Mouse (Mus musculus): ENCODE measurements around the gene Ttc29. TPM values are rescaled to one million over a fixed set of nuclear protein-coding genes. Genes with fewer than 3 reads are reported as not detected.
A peak's percentile ranks its signal among the peaks of the same experiment; 100 is the strongest.

The Ttc29 gene
- polyA plus RNA-seq, 1 experiment from 2014 or later: 0.68 TPM

DNA sequence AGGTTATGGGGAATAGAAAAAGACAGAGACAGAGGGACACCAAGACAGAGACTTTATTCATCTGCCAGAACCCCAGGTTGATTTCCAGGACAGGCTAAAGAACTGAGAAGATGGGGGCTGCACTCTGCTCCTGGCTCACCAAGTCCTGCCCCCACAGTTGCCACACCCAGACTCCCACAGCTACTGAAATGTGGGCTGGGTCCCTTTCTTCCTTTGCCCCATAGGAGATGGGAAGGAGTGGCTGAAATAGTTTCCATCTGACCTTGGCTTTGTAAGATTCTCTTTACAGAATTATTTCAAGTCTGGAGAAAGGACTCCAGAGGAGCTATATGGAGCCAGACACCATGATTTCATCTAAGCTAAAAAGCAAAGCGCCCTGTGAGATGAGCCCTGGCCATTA, 219.4 kb downstream of the Ttc29 start:
- Histone ChIP-seq H3K9ac (ENCODE audit: low read depth, low read length) (no peak overlapping the region), H3K27ac (ENCODE audit: low read depth, low read length) (no peak overlapping the region), H3K9me3 (ENCODE audit: control insufficient read depth, low read length) (no peaks in the 10 kb centered on the region), H3K4me1 (replicated peaks; ENCODE audit: control insufficient read depth, insufficient read depth, low read length) (peaks cover 7% of the 10 kb centered on the region), H3K4me2 (replicated peaks; ENCODE audit: low read depth, low read length) (0 out of 2 replicates have a peak overlapping the region, but pooled peaks have one; percentile 2), H3K4me3 (ENCODE audit: low read depth, low read length) (no peak overlapping the region), H3K36me3 (ENCODE audit: control insufficient read depth, insufficient read depth, low read length) (no peaks in the 10 kb centered on the region), H3K27me3 (ENCODE audit: control insufficient read depth, insufficient read depth, low read length) (peaks cover 72% of the 10 kb centered on the region)
- DNase-seq (ENCODE audit: low spot score) (no peak), ATAC-seq (ENCODE audit: low FRiP score) (no peak)
- WGBS: 18% methylated on average over 1 of the region's 1 CpGs

DNA sequence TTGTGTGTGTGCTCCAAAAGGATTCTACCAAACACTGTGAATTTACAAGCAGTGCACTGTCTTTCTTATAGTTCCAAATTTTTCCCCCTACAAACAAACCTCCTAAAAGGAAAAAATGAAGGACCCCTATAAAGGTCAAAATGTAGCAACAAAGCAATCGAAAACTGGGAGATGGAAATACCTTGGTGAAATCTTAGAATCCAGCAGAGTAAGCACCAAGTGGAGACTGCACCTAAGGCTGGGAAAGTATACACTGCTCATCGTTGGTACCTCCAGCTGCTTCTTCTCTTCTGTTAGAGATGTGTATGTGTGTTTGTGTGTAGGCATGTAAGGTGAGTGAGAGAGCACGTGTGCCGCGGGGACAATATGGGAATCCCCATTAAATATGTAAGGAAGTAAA, 220.2 kb downstream of the Ttc29 start:
- WGBS: 26% methylated on average over 5 of the region's 5 CpGs
- DNase-seq (ENCODE audit: low spot score): peak; percentile 39
- peak overlapping the region; percentile 3; the same call in 1 of the 2 replicates for H3K4me3 ChIP-seq (ENCODE audit: low read depth, low read length)

DNA sequence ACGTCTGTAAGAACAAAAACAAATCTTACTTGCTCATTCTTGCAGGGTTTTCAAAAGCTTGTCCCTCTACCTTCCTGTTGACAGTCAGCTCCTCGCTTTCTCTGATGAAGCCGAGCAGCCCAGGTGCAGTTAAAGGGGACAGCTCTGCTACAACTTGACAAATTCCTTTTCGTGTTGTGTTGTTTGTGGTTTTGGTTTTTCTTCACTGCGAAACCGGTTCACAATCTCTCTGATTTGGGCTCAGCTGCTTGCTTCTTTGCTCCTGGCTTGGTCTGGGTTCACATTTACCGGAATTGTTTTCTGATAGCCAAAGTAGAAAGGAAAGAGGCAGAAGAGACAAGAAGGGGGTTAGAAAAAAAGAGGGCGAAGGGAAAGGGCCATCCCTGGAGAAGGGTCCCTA, 221.2 kb downstream of the Ttc29 start:
- Histone ChIP-seq H3K36me3 (ENCODE audit: control insufficient read depth, insufficient read depth, low read length) (no peaks in the 10 kb centered on the region), H3K27me3 (ENCODE audit: control insufficient read depth, insufficient read depth, low read length) (peaks cover 81% of the 10 kb centered on the region), H3K9ac (ENCODE audit: low read depth, low read length) (no peak overlapping the region), H3K4me3 (ENCODE audit: low read depth, low read length) (peak overlapping the region; percentile 42), H3K9me3 (ENCODE audit: control insufficient read depth, low read length) (no peaks in the 10 kb centered on the region), H3K4me1 (replicated peaks; ENCODE audit: control insufficient read depth, insufficient read depth, low read length) (peaks cover 8% of the 10 kb centered on the region; the same call in 1 of the 2 replicates), H3K4me2 (replicated peaks; ENCODE audit: low read depth, low read length) (no peak overlapping the region), H3K27ac (ENCODE audit: low read depth, low read length) (no peak overlapping the region)
- WGBS: 2% methylated on average over 8 of the region's 8 CpGs
- peak; percentile 49 for DNase-seq (ENCODE audit: low spot score)
- no peak for ATAC-seq (ENCODE audit: low FRiP score)

More for the DNA sequence above, 220.2 kb downstream of the Ttc29 start:
- no peak for ATAC-seq (ENCODE audit: low FRiP score)
- Histone ChIP-seq H3K4me1 (replicated peaks; ENCODE audit: control insufficient read depth, insufficient read depth, low read length) (peaks cover 7% of the 10 kb centered on the region; the same call in 1 of the 2 replicates), H3K9me3 (ENCODE audit: control insufficient read depth, low read length) (no peaks in the 10 kb centered on the region), H3K9ac (ENCODE audit: low read depth, low read length) (no peak overlapping the region), H3K36me3 (ENCODE audit: control insufficient read depth, insufficient read depth, low read length) (no peaks in the 10 kb centered on the region), H3K27ac (ENCODE audit: low read depth, low read length) (no peak overlapping the region), H3K4me2 (replicated peaks; ENCODE audit: low read depth, low read length) (no peak overlapping the region), H3K27me3 (ENCODE audit: control insufficient read depth, insufficient read depth, low read length) (peaks cover 76% of the 10 kb centered on the region)

DNA sequence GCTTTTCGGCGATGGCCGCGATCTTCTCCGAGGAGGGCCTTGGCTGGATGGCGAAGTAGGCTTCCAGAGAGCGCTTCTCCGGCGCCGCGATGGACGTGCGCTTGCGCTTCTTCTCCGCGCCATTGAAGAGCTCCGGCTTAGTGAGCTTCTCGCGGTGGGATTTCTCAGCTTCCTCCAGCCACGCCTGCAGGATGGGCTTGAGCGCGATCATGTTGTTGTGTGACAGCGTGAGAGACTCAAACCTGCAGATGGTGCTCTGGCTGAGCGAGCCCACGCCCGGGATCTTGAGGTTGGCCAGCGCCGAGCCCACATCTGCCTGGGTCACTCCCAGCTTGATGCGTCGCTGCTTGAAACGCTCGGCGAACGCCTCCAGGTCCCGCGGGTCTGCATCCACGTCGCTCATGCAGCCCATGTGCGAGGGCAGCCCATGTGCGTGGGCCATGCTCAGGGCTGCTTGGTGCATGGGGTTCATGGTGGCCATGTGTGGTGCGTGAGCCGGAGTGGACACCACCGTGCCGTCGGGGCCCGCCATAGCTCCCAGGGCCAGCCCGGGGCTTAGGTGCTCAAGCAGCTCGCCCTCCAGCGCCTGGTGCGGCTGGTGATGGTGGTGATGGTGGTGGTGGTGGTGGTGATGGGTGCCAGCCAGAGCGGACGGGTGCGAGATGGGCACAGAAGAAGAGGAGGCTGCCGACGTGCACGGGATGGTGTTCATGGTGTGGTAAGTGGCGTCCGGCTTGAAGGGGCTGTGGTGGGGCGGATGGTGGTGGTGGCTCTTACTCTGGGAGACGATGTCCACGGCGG, 221.9 kb downstream of the Ttc29 start:
- Histone ChIP-seq H3K9ac (ENCODE audit: low read depth, low read length) (peak overlapping the region; percentile 3; the same call in 1 of the 2 replicates), H3K4me2 (replicated peaks; ENCODE audit: low read depth, low read length) (peak overlapping the region; percentile 76), H3K4me1 (replicated peaks; ENCODE audit: control insufficient read depth, insufficient read depth, low read length) (peaks cover 8% of the 10 kb centered on the region; the same call in 1 of the 2 replicates), H3K9me3 (ENCODE audit: control insufficient read depth, low read length) (no peaks in the 10 kb centered on the region), H3K27me3 (ENCODE audit: control insufficient read depth, insufficient read depth, low read length) (peaks cover 77% of the 10 kb centered on the region), H3K4me3 (ENCODE audit: low read depth, low read length) (peak overlapping the region; percentile 42), H3K27ac (ENCODE audit: low read depth, low read length) (peak overlapping the region; percentile 60), H3K36me3 (ENCODE audit: control insufficient read depth, insufficient read depth, low read length) (no peaks in the 10 kb centered on the region)
- ATAC-seq (ENCODE audit: low FRiP score) (no peak), DNase-seq (ENCODE audit: low spot score) (peak; percentile 67)
- WGBS: under 1% methylated on average over 62 of the region's 62 CpGs

DNA sequence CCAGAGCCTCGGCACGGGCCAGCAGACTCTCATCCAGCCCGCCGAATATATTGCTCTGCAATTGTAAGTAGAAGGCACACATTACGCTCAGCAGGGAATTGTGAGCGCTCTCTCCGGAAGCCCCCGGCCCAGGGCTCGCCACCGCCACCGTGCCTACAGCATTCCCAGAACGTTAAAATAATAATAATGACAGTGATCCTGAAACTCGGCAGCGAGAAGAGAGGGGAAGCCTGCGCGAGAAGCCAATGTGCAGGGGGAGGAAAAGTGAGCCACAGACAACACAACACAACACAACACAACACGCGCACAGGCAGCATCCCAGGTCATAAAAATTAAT, 222.5 kb downstream of the Ttc29 start:
- Histone ChIP-seq H3K27ac (ENCODE audit: low read depth, low read length) (peak overlapping the region; percentile 60), H3K9ac (ENCODE audit: low read depth, low read length) (peak overlapping the region; percentile 3; the same call in 1 of the 2 replicates), H3K4me2 (replicated peaks; ENCODE audit: low read depth, low read length) (peak overlapping the region; percentile 76), H3K9me3 (ENCODE audit: control insufficient read depth, low read length) (no peaks in the 10 kb centered on the region), H3K4me1 (replicated peaks; ENCODE audit: control insufficient read depth, insufficient read depth, low read length) (peaks cover 8% of the 10 kb centered on the region; the same call in 1 of the 2 replicates), H3K36me3 (ENCODE audit: control insufficient read depth, insufficient read depth, low read length) (no peaks in the 10 kb centered on the region), H3K27me3 (ENCODE audit: control insufficient read depth, insufficient read depth, low read length) (peaks cover 79% of the 10 kb centered on the region), H3K4me3 (ENCODE audit: low read depth, low read length) (peak overlapping the region; percentile 42)
- under 1% methylated on average over 18 of the region's 18 CpGs for WGBS
- no peak for ATAC-seq (ENCODE audit: low FRiP score)
- no peak for DNase-seq (ENCODE audit: low spot score)

DNA sequence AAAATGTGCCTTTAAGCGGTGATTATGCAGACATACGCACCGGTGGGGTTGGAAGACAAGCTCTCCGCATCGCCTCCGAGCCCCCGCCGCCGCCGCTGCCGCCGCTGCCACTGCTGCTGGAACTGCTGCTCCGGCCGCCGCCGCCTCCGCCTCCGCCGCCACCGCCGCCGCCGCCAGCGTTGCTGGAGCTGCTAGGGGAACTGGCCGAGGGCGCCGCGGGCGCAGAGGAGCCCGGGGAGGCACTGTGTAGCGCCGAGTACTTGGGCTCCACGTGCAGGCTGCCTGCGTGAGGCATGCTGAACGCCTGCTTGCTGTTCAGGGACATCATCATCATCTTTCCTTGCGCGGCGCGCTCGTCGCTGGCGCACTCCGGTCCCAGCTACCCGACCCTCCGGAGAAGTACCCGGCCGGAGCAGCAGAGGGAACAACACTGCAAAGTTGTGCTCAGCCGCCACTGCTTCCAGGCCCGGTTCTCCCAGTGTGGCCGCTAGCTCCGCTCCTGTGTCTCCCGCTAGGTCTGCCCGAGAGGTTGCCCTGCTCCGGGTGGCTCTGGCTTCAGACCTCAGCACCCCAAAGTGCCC, 223.1 kb downstream of the Ttc29 start, which contains the start of gene Pou4f2:
TSS of gene Pou4f2 (minus strand) at position 575 of the 581 bp plus-strand sequence.
- DNase-seq (ENCODE audit: low spot score) (peak; percentile 75), ATAC-seq (ENCODE audit: low FRiP score) (peak; percentile 73)
- H3K4me2 ChIP-seq (replicated peaks; ENCODE audit: low read depth, low read length): peak within 1 kb of the TSS; percentile 76
- under 1% methylated on average over 51 of the region's 54 CpGs for WGBS
- H3K27ac ChIP-seq (ENCODE audit: low read depth, low read length): peak within 1 kb of the TSS; percentile 60
- no peaks in the 10 kb centered on the region for H3K36me3 ChIP-seq (ENCODE audit: control insufficient read depth, insufficient read depth, low read length)
- H3K9ac ChIP-seq (ENCODE audit: low read depth, low read length): peak within 1 kb of the TSS; percentile 54
- H3K4me1 ChIP-seq (replicated peaks; ENCODE audit: control insufficient read depth, insufficient read depth, low read length): peaks cover 8% of the 10 kb centered on the region; the same call in 1 of the 2 replicates
- H3K4me3 ChIP-seq (ENCODE audit: low read depth, low read length): peak within 1 kb of the TSS; percentile 42
- H3K9me3 ChIP-seq (ENCODE audit: control insufficient read depth, low read length): no peaks in the 10 kb centered on the region
- H3K27me3 ChIP-seq (ENCODE audit: control insufficient read depth, insufficient read depth, low read length): peaks cover 82% of the 10 kb centered on the region

DNA sequence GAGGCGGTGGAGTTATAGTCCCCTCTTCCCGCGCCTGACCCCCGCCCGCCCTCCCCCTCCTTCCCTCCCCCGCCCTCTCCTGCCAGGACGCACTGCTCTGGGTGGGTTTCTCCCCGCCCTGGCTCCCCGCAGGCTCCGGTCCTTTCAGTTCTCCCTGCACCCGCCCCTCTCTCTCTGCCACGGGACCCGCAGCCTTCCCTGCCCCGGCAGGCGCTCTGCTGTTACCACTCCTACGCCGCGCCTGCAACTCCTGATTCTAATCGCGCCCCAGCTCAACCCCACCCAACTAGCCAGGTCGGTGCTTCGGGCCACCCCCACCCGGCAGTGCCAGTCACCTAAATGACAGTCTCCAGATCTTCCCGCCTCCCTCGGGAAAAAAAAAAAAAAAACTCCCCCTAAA, 223.6 kb downstream of the Ttc29 start:
- Histone ChIP-seq H3K4me2 (replicated peaks; ENCODE audit: low read depth, low read length) (peak overlapping the region; percentile 76), H3K27me3 (ENCODE audit: control insufficient read depth, insufficient read depth, low read length) (peaks cover 82% of the 10 kb centered on the region), H3K9ac (ENCODE audit: low read depth, low read length) (peak overlapping the region; percentile 54; the same call in 1 of the 2 replicates), H3K9me3 (ENCODE audit: control insufficient read depth, low read length) (no peaks in the 10 kb centered on the region), H3K27ac (ENCODE audit: low read depth, low read length) (peak overlapping the region; percentile 60; the same call in 1 of the 2 replicates), H3K4me1 (replicated peaks; ENCODE audit: control insufficient read depth, insufficient read depth, low read length) (peaks cover 8% of the 10 kb centered on the region; the same call in 1 of the 2 replicates), H3K4me3 (ENCODE audit: low read depth, low read length) (peak overlapping the region; percentile 42), H3K36me3 (ENCODE audit: control insufficient read depth, insufficient read depth, low read length) (no peaks in the 10 kb centered on the region)
- under 1% methylated on average over 15 of the region's 25 CpGs for WGBS
- DNase-seq (ENCODE audit: low spot score) (peak; percentile 33), ATAC-seq (ENCODE audit: low FRiP score) (peak; percentile 13)

DNA sequence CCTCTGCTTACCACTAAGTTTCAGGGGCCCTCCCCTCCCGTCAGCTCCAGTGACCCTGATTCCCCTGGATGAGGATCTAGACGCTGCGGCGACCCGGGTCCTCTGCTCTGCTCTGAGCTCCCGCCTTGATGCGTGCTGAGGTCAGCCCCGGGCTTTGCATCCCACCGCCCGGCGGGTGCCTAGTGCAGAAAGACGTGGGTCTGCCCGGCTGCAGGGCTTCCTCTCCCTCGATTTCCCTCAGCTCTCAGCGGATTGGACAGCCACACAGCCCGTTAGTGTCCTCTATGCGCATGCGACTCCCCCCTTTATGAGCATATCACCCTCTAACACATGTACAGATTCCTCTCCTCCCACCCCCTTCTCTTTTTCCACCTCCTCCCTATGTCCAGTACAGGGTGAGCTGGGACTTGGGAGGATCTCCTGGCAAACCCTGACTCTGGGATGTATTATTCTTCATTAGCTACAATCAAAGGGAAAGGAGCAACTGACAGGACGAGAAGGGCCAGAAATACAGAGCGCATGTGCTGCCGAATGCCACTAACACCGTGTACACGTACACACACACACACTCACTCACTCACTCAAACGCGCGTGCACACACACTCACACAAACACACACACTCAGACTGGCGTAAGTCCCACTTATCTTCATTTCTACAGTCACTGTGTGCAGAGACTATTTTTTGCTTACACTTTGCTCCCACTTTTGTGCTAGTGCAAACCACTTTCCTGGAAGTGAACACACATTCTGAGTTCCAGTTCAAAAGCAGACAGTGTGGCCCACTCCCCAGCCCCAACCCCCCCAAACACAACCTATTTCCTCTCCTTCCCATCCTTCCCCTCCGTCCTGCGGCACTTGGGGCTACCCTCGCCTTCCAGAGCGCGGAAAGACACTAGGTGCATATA, 224.3 kb downstream of the Ttc29 start:
- Histone ChIP-seq H3K27ac (ENCODE audit: low read depth, low read length) (no peak overlapping the region), H3K4me1 (replicated peaks; ENCODE audit: control insufficient read depth, insufficient read depth, low read length) (peaks cover 8% of the 10 kb centered on the region; the same call in 1 of the 2 replicates), H3K4me2 (replicated peaks; ENCODE audit: low read depth, low read length) (peak overlapping the region; percentile 76), H3K9ac (ENCODE audit: low read depth, low read length) (no peak overlapping the region), H3K4me3 (ENCODE audit: low read depth, low read length) (peak overlapping the region; percentile 42), H3K36me3 (ENCODE audit: control insufficient read depth, insufficient read depth, low read length) (no peaks in the 10 kb centered on the region), H3K9me3 (ENCODE audit: control insufficient read depth, low read length) (no peaks in the 10 kb centered on the region), H3K27me3 (ENCODE audit: control insufficient read depth, insufficient read depth, low read length) (peaks cover 79% of the 10 kb centered on the region)
- ATAC-seq (ENCODE audit: low FRiP score) (peak; percentile 41), DNase-seq (ENCODE audit: low spot score) (peak; percentile 60)
- 2% methylated on average over 32 of the region's 32 CpGs for WGBS

All from hindbrain, embryonic 11.5 days (tissue).